Mouse (Mus musculus) Muller cell, postnatal 12 days (primary cell): ENCODE measurements around the gene Tph2.

ENCODE experiments used
- DNase-seq: peaks from one replicate; pipeline ENCODE4 v3.0.0-alpha.2; 2015; ENCODE audit errors: inconsistent ontology term

Gene Tph2

DNA sequence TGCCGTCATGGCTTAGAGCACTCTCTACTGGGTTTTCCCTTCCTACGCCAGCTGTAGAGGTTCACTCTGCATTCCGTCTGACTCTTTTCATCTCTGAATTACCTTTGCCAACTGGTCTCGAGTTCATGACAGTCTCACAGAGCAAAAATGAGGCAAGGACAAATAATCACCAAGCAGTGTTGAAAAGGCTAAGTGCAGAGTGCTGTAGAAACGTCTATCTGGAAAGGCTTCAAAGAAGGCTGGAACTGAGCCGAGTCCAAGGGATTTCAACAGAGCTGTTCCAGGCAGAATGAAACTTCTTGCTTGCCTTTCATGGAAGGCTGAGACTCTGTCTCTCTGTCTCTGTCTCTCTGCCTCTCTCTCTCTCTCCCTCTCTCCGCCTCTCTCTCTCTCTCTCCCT is 47.8 kb downstream of the Tph2 start:
- DNase-seq: no peak

GRCm38 (mm10) chr10:115127907-115128306 is 56.9 kb downstream of the Tph2 start:
- DNase-seq: no peak

DNA sequence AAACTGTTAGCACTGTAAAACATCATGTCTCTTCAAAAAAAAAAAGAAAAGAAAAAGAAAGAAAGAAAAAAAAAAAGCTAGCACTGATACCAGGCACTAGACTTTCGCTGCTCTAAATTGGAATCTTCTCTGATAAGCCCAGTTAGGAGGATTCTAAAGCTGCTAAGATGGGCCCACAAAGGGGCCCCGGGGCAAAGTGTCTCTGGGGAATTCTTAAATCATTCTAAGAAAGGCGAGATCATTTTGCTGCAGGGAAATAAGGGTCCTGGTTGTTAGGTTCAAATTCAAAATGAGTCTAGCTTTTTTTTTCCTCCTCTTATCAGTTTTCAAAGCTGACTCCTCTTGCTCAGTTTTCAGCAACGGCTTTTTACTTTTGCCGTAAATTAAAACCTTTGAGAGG is 59.3 kb downstream of the Tph2 start:
- DNase-seq: no peak

GRCm38 (mm10) chr10:115125027-115125426 is 59.8 kb downstream of the Tph2 start:
- DNase-seq: no peak

DNA sequence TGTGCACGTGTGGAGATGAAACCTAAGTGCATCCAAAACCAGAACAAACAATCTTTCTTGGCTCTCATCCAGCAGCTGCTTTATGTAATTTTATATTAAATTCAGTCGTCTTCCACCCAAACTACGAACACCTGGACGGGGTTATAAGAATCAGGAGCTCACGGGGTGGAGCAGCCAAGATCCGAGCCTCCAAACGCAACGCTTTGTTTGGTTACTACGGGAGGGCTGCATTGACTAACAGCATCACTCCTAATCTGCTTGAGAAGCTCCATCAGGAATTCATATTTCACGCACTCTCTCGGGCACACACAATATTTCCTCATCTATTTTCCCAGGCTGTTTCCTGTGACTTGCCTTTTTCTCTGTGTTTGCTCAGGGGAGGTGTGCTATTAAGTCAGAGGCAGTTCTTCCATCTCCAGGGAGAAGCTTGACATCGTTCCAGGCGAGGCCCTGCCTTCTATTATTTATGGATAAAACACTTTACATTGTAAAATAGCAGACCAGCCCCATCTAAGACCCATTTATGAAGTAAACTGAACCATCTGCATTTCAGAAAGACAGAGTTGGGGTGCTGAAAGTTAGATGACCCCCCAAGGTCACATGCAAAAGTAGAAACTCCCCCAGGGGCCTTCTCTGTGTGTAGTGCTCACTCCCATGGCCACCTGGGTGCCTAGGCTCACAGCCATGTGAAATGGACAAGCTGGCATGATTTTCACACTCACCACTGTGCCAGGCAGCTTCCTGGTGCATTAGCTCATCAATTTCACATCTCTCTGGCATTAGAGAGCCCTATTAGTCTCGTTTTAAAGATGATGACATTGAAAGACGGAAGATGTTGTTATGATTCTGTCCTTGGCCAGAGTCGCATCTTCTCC is 76.9 kb downstream of the Tph2 start:
- DNase-seq: peak; percentile 19

DNA sequence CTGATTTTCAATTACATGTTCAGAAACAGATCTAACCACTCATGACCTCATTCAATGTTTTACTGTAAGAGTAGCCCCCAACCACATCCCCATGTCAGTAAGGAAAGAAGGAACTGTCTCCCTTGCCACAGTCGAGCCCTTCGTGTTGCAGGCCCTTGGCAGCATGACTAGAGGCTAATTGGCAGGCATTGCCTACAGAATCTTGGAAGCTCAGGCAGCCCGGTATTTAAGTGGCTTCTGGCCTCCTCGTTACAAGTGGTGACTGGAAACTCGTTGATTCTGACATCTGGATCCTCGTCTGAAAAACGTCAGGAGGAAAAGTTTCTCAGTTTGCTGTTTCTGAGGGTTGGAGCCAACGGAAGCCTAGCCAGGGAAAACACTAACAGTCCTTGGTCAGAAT is 80.6 kb downstream of the Tph2 start:
- DNase-seq: no peak

DNA sequence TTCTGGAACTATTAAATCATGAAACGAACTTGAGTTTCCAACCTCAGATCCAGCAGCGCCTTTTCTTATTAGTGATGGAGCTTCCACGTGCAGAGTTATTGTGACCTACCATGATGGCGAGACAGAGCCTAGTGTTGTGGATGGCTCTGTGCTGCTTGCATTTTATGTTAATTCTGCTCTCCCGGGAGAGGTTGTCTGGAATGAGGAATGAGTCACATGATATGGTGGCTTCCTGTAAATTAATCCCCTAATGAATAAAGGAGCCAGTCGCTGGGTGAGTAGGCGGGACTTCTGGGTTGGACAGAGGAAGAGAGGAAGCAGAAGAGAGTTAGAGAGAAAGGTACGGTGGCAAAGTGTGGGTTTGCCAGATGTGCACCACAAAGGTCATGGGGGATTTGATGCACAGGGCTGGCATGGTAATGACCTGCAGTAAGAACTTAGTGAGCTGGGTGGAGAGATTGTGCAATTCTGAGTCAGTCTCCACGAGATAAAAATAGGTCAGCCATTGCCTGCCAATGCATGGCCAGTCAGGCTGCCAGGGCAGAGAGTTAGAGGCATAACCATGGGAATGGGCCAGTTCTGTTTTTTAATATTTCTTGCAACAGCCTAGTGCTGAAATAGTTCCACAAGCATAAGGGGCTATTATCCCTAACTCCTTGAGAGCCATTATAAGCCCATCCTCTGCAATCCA is 84.8 kb downstream of the Tph2 start:
- DNase-seq: peak; percentile 54

DNA sequence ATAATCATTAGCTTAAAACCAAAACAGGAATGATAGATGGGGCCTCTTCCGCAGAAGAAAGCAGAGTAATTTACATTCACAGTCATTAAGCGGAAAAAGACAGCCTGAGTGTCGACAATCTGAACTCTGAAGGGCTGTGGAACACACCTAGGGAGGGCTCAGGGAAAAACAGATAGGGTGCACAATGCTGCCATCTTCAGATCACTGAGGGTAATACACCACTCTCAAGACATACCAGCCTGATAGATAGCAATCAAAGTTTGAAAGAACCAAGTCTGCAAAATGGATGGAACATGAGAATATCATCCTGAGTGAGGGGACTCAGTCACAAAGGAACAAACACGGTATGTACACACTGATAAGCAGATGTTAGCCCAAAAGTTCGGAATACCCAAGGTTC is 87.7 kb downstream of the Tph2 start:
- DNase-seq: peak; percentile 37

- DNase-seq: no peak
Observed at GRCm38 (mm10) chr10:115096191-115096590, 88.6 kb downstream of the Tph2 start.

GRCm38 (mm10) chr10:115078232-115078631 is 106.6 kb downstream of the Tph2 start:
- DNase-seq: no peak

GRCm38 (mm10) chr10:115069123-115069911 is 115.5 kb downstream of the Tph2 start:
- DNase-seq: no peak

- DNase-seq: peak; percentile 45
Observed at GRCm38 (mm10) chr10:115063936-115064335, 120.9 kb downstream of the Tph2 start.

DNA sequence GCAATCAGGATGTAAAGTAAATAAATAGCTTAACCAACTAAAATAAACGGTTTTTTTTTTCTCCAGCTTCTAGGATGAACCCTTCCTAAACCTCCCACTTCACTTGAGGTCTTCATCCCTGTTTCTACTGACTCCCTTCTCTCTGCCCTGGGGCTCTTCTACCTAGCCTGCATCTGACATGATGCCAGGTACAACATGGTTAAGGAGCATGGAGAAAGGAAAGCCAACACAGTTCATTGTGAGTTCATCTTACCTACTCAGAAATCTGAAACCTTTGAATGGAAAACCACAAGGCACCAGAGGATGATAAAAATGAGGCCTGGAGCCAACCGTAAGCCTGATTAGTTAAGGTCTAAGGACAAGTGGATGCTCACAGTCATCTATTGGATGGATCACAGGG is 123.3 kb downstream of the Tph2 start:
- no peak for DNase-seq

- DNase-seq: no peak
Observed at GRCm38 (mm10) chr10:115060759-115061158, 124.1 kb downstream of the Tph2 start.

- DNase-seq: no peak
Observed at GRCm38 (mm10) chr10:115051602-115052001, 133.2 kb downstream of the Tph2 start.

- DNase-seq: no peak
Observed at GRCm38 (mm10) chr10:115050674-115051073, 134.1 kb downstream of the Tph2 start.

DNA sequence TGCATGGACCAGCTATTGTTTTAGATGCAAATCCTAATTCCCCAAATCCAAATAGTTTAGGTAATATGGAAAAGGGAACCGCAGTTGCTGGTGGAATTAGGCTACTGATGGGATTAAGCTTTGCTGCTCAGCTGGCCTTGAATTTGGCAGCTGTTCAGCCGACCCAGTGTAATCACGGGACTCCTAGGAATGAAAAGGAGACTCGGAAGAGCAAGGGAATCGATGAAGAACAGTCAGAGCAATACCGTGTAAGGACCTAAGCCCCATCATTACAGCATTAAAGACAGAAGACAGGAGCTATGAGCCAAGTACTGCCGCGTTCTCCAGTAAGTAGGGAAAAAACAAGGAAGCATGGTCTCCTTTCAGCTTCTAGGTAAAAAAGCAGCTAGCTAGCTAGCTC is 134.6 kb downstream of the Tph2 start:
- no peak for DNase-seq

GRCm38 (mm10) chr10:115048565-115048964 is 136.3 kb downstream of the Tph2 start:
- no peak for DNase-seq

DNA sequence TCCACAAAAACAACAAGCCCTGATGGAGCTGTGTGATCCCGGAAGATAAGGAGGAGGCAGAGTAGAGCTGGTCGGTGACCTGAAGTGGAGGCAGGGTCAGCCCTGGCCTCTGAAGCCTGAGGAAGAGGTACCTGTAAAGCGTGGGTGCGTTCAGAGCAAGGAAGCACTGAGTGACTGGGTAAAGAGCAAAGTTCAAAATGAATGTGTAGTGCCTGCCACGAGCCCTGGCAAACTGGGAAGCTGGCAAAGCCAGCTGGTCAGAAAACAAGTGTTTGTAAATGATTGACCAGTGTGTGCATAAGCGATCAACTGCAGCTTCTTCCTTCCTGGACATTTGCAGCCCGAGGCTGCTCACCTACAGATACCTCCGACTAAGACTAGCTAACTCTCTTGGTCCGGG is 149.1 kb downstream of the Tph2 start:
- no peak for DNase-seq
